11 mouse cellular contexts compared by ENCODE assay signal in genomic region chr5:125534611-125535324, GRCm38 (mm10). TPM values are rescaled to one million over a fixed set of nuclear protein-coding genes. Genes with fewer than 3 reads are reported as not detected.
A peak's percentile ranks its signal among the peaks of the same experiment; 100 is the strongest.
DNase-seq lines count a peak whose midpoint lies in the region; ATAC-seq and TF ChIP-seq lines count a peak whose summit lies in the region.
"Had no signal": no experiment of that assay in that cellular context is flagged by ENCODE, and none has a peak within 500 bp of the region (broad histone marks: within the 10 kb centered on the region; RNA-seq: fewer than 3 reads in every experiment).

No protein-coding gene starts in this region.

- ATAC-seq in stomach, embryonic 15.5 days (ENCODE audit: insufficient read depth, low FRiP score, low read depth) = no peak
- ATAC-seq in stomach, postnatal 0 days (ENCODE audit: low FRiP score, low TSS enrichment) = no peak
- peak; percentile 25 for ATAC-seq in hindbrain, embryonic 14.5 days (ENCODE audit: low FRiP score)
- ATAC-seq in midbrain, embryonic 12.5 days (ENCODE audit: low FRiP score, low read depth) = no peak
- no peak for ATAC-seq in CD4-positive, CD25-positive, alpha-beta regulatory T cell, adult 4 months

- peaks cover 64% of the 10 kb centered on the region for H3K27me3 ChIP-seq in stomach, embryonic 15.5 days (replicated peaks)
- peaks cover 20% of the 10 kb centered on the region for H3K27me3 ChIP-seq in stomach, postnatal 0 days (ENCODE audit: control insufficient read depth, insufficient read depth, low read length)
- H3K27me3 ChIP-seq in hindbrain, embryonic 14.5 days (ENCODE audit: control insufficient read depth, insufficient read depth, low read length) = peaks cover 43% of the 10 kb centered on the region
- peaks cover 75% of the 10 kb centered on the region for H3K27me3 ChIP-seq in midbrain, embryonic 12.5 days

- no peaks in the 10 kb centered on the region for H3K36me3 ChIP-seq in stomach, embryonic 15.5 days
- H3K36me3 ChIP-seq in stomach, postnatal 0 days (ENCODE audit: control insufficient read depth, insufficient read depth, low read length) = no peaks in the 10 kb centered on the region
- H3K36me3 ChIP-seq in hindbrain, embryonic 14.5 days (replicated peaks; ENCODE audit: control insufficient read depth, insufficient read depth) = no peaks in the 10 kb centered on the region
- no peaks in the 10 kb centered on the region for H3K36me3 ChIP-seq in midbrain, embryonic 12.5 days
- H3K36me3 ChIP-seq: heart, embryonic 15.5 days had no signal

- H3K4me1 ChIP-seq in stomach, embryonic 15.5 days = peaks cover 20% of the 10 kb centered on the region
- no peaks in the 10 kb centered on the region for H3K4me1 ChIP-seq in stomach, postnatal 0 days (replicated peaks; ENCODE audit: control insufficient read depth, insufficient read depth)
- H3K4me1 ChIP-seq in hindbrain, embryonic 14.5 days (replicated peaks; ENCODE audit: control insufficient read depth, insufficient read depth, low read length) = 0 out of 2 replicates have a peak, but pooled peaks cover 24% of the 10 kb centered on the region
- peaks cover 39% of the 10 kb centered on the region for H3K4me1 ChIP-seq in midbrain, embryonic 12.5 days

- no peak overlapping the region for H3K27ac ChIP-seq in stomach, embryonic 15.5 days
- no peak overlapping the region for H3K27ac ChIP-seq in stomach, postnatal 0 days (replicated peaks)
- H3K27ac ChIP-seq in hindbrain, embryonic 14.5 days = peak overlapping the region; percentile 48; the same call in 1 of the 2 replicates
- H3K27ac ChIP-seq in midbrain, embryonic 12.5 days (replicated peaks) = no peak overlapping the region
- H3K27ac ChIP-seq: heart, embryonic 15.5 days had no signal

- no peaks in the 10 kb centered on the region for H3K9me3 ChIP-seq in stomach, embryonic 15.5 days
- no peaks in the 10 kb centered on the region for H3K9me3 ChIP-seq in stomach, postnatal 0 days (ENCODE audit: control insufficient read depth, low read length)
- H3K9me3 ChIP-seq in hindbrain, embryonic 14.5 days (ENCODE audit: control insufficient read depth, low read length) = no peaks in the 10 kb centered on the region
- H3K9me3 ChIP-seq in midbrain, embryonic 12.5 days = no peaks in the 10 kb centered on the region
- H3K9me3 ChIP-seq: heart, embryonic 15.5 days had no signal

- no peak overlapping the region for H3K4me3 ChIP-seq in stomach, embryonic 15.5 days (replicated peaks)
- H3K4me3 ChIP-seq in stomach, postnatal 0 days (ENCODE audit: low read depth, low read length) = no peak overlapping the region
- H3K4me3 ChIP-seq in hindbrain, embryonic 14.5 days (replicated peaks; ENCODE audit: low read length) = peak overlapping the region; percentile 64
- peak overlapping the region; percentile 16 for H3K4me3 ChIP-seq in midbrain, embryonic 12.5 days
- H3K4me3 ChIP-seq: heart, embryonic 15.5 days had no signal

- no peak for TF ChIP-seq CTCF in stomach, postnatal 0 days (IDR thresholded peaks at IDR 0.05; ENCODE audit: low read depth)

- no peak for DNase-seq in stomach, postnatal 0 days (ENCODE audit: low spot score)
- peak; percentile 33 for DNase-seq in hindbrain, embryonic 14.5 days (ENCODE audit: low spot score)
- DNase-seq in thymus, postnatal 0 days (ENCODE audit: low spot score) = no peak
- no peak for DNase-seq in cerebellum, postnatal 25 days
- DNase-seq in heart, adult 18-20 months = no peak
- DNase-seq: lung, embryonic 14.5 days; spleen, adult 18-20 months had no signal

- WGBS in stomach, embryonic 15.5 days = 4% methylated on average over 26 of the region's 26 CpGs
- under 1% methylated on average over 26 of the region's 26 CpGs for WGBS in stomach, postnatal 0 days
- WGBS in hindbrain, embryonic 14.5 days = 2% methylated on average over 26 of the region's 26 CpGs
- WGBS in midbrain, embryonic 12.5 days = under 1% methylated on average over 26 of the region's 26 CpGs

- no peak overlapping the region for H3K9ac ChIP-seq in stomach, embryonic 15.5 days
- no peak overlapping the region for H3K9ac ChIP-seq in stomach, postnatal 0 days (ENCODE audit: low read length)
- H3K9ac ChIP-seq in hindbrain, embryonic 14.5 days = peak overlapping the region; percentile 81; the same call in 1 of the 2 replicates
- H3K9ac ChIP-seq in midbrain, embryonic 12.5 days (replicated peaks) = no peak overlapping the region; the same call in 1 of the 2 replicates
- H3K9ac ChIP-seq: heart, embryonic 15.5 days; lung, embryonic 14.5 days had no signal

- TF ChIP-seq EP300 in stomach, postnatal 0 days (optimal IDR thresholded peaks at IDR 0.05) = no peak

- H3K4me2 ChIP-seq in stomach, embryonic 15.5 days = peak overlapping the region; percentile 16; the same call in 1 of the 2 replicates
- no peak overlapping the region for H3K4me2 ChIP-seq in stomach, postnatal 0 days (replicated peaks; ENCODE audit: low read depth)
- peak overlapping the region; percentile 96 for H3K4me2 ChIP-seq in hindbrain, embryonic 14.5 days (replicated peaks)
- H3K4me2 ChIP-seq in midbrain, embryonic 12.5 days (replicated peaks) = peak overlapping the region; percentile 95
- H3K4me2 ChIP-seq: heart, embryonic 15.5 days; lung, embryonic 14.5 days had no signal

RNA-seq across cellular contexts. Expression of gene Tmem132b, which starts 3.2 kb away (rescaled TPM):
- 0.34 and 0.62 TPM in 2 replicates for polyA plus RNA-seq in stomach, embryonic 15.5 days (2015; fragmentation: Nextera tagmentation; extraction: Ambion mirVana)
- polyA plus RNA-seq in stomach, postnatal 0 days (2015; fragmentation: Nextera tagmentation; extraction: Ambion mirVana) = 0.21 and 0.30 TPM in 2 replicates
- polyA plus RNA-seq in hindbrain, embryonic 14.5 days (2014; fragmentation: Nextera tagmentation; extraction: Ambion mirVana) = 6.3 and 7.9 TPM in 2 replicates
- 1.4 and 1.8 TPM in 2 replicates for polyA plus RNA-seq in midbrain, embryonic 12.5 days (2016; fragmentation: Nextera tagmentation; extraction: Ambion mirVana)
- polyA plus RNA-seq in thymus, postnatal 0 days (2015; fragmentation: Nextera tagmentation; extraction: Ambion mirVana) = 0.04 TPM in 1 of 2 replicates, not detected in the other
- not detected for total RNA-seq in heart, adult 18-20 months (2021)
- under 1 TPM in 1 of 2 experiments, not detected in 1; 0.16 TPM for polyA plus RNA-seq in CD4-positive, CD25-positive, alpha-beta regulatory T cell, adult 4 months (2017; shearing (Covaris generic))
- polyA plus RNA-seq: heart, embryonic 15.5 days; lung, embryonic 14.5 days had no signal

RNA-seq across cellular contexts. Expression of gene Aacs, which starts 59.2 kb away (rescaled TPM):
- 58.8 and 61.4 TPM in 2 replicates for polyA plus RNA-seq in stomach, embryonic 15.5 days (2015; fragmentation: Nextera tagmentation; extraction: Ambion mirVana)
- 39.7 and 41.4 TPM in 2 replicates for polyA plus RNA-seq in stomach, postnatal 0 days (2015; fragmentation: Nextera tagmentation; extraction: Ambion mirVana)
- 75.5 and 98.4 TPM in 2 replicates for polyA plus RNA-seq in hindbrain, embryonic 14.5 days (2014; fragmentation: Nextera tagmentation; extraction: Ambion mirVana)
- 58.8 and 62.7 TPM in 2 replicates for polyA plus RNA-seq in midbrain, embryonic 12.5 days (2016; fragmentation: Nextera tagmentation; extraction: Ambion mirVana)
- 31.3 and 32.7 TPM in 2 replicates for polyA plus RNA-seq in thymus, postnatal 0 days (2015; fragmentation: Nextera tagmentation; extraction: Ambion mirVana)
- total RNA-seq in heart, adult 18-20 months (2021) = 1 to 10 TPM; 4.9 to 9.9 TPM
- polyA plus RNA-seq in CD4-positive, CD25-positive, alpha-beta regulatory T cell, adult 4 months (2017; shearing (Covaris generic)) = 10 to 100 TPM; 22.1 to 39.8 TPM

Comparison
In these comparisons a context has a peak if more than half of its experiments do, and no peak if none do; other contexts are left out.
1. H3K4me3 ChIP-seq: peak in hindbrain, embryonic 14.5 days (single experiment) and midbrain, embryonic 12.5 days (single experiment); none in stomach, embryonic 15.5 days (single experiment) and stomach, postnatal 0 days (single experiment).